Mouse (Mus musculus): ENCODE measurements around the gene Msh4.
A peak's percentile ranks its signal among the peaks of the same experiment; 100 is the strongest.

Msh4 gene

DNA sequence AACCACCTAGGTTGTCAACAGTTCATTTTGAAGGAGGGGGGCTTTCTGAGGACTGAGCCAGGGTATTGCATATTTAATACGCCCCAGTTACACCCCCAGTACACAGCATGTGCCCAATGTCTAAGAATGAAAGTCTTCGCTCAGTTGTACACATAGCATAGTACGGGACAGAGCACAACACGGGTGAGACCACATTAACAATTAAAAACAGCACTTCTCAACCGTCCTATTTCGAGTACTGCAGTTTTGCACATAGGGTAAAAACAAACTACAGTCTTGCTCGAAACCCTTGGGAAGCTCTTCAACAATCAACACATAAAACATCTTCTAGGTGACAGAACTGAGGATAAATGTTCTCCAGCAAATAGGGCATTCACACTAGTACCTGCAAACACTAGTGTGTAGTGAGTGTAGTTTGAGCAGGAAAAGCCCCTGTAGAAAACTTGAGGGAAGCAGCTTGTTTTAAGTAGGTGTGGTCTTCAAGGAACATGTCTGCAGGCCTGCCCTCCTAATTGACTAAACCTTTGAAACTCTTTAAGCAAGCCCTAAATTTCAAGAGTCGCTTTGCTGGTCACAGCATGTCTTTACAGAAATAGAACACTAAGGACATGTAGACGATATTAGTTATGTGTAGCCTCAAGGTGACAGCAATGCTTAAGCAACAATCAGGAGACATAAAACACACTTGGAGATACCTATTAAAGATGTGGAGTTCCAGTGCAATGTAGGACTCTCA lies at the start of gene Msh4:
Gene Msh4 (minus strand): TSS at position 3 of the 736 bp plus-strand sequence.
- no peak for DNase-seq (ENCODE audit: low read depth, low spot score)

DNA sequence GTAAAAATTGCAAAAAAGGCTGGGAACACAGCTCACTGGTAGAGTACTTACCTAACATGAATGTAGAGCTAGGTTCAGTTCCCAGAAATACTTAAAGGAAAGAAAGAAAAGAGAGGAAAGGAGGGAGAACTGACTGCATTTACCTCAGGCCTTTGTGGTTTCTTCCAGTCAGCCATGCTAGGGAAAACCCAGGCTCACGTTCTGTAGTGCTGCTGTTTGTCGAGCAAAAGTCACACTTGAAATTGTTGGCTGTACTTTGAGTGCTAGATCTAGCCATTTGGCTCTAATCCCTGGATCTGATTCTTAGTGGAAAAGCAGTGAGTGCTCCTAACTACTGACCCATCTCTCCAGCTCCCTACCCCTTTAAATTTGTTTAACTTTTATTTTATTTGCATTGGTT lies 42.2 kb upstream of the Msh4 start:
- DNase-seq (ENCODE audit: low read depth, low spot score), result no peak

DNA sequence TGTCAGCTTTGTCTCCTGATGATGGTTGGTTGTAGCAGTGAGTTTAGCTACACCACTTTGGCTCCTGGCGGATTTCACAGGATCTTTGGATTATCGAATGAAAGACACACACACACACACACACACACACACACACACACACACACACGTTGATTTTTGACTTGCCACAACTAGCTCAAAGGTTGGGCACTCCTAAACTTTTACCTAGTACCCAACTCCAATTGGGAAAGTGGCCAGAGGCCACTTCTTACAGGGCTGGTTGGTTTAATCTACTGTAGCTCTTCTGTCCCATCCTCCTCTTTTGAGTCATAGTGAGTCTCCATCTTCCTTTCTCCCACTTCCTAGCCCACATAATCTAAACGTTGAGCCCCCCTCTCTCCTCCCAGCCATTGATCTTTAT lies 41.3 kb upstream of the Msh4 start:
- DNase-seq (ENCODE audit: low read depth, low spot score), result no peak

DNA sequence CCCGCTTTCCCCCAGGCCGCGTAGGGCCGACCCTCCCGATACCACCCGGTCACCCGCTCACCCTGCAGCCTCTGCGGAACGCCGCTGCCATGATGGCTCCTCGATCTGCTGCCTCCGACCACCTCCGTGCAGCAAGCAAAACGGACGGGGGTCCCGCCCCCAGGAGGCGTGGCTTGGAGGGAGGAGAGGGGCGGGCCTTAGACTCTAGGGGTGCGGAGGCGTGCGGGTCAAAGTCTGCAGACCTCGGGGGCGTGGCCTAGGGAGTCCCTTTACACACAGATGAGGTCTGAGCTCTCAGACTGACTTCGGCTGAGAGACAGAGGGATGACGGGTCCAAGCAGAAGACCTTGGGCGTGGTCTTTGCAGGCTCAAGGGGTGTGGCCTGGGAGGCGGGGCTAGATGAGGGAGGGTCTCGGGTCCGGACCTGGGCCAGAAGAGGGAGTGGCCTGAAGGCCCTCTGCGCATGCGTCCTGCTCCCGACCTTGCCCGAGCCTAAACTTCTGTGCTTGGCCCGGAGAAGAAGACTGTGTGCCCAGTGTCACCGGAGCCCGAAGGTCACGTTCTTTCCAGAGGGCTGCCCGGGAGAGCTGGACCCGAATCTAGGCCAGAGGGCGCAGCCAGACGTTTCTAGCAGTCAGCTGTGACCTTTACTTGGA lies 38.5 kb upstream of the Msh4 start, which contains the start of gene Acadm:
Gene Acadm (minus strand): TSS at position 298 of the 656 bp plus-strand sequence.
- DNase-seq (ENCODE audit: low read depth, low spot score), result peak; percentile 97

DNA sequence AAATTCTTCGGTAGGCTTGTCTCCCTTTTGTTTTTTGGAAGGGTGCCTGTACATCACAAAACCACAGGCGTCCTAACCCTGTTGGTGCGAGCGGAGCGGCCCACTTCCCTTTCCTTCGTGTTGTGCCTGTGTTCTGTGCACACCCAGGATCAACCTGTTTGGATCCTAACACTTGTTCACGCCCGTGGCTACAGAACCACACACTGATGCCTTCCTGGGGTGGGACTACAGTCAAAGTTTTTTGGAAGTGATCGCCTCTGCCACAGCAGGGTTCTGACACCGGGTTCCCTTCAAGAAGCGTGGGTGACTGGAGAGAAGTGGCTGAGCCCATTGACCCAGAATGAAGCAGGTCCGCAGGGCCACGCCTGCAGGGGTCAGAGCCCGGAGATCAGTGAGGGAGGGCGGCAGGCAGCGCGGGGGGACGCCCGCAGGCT lies 38.0 kb upstream of the Msh4 start:
- peak; percentile 44 for DNase-seq (ENCODE audit: low read depth, low spot score)

DNA sequence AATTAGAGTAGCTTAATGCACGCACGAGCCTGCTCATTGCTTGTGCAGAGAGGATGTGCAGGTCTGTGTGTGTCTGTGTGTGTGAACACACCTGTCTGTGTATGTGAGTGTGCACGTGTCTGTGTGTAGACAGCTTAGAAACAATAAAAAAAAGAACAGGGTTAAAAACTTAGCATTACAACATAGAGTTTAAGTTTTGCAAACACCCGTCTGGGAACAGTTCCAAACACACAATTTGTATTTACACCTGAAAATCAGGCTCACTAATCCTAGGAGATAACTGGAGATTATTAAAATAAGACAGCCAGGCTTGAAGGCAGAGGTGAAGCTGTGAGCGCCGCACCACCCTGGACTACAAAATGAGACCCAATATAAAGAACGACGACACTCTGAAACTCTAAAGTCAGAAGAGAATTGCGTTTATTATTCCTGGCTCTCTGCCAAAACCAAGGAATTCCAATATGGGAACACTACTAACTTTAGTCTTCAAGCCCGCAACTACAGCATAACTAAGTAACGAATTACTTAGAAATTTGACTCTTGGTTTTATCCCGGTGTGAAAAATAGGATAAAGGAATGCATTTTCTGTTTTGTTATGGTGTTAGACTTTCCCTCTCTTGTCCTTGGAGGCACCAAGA lies 37.2 kb upstream of the Msh4 start:
- DNase-seq (ENCODE audit: low read depth, low spot score), result peak; percentile 12

DNA sequence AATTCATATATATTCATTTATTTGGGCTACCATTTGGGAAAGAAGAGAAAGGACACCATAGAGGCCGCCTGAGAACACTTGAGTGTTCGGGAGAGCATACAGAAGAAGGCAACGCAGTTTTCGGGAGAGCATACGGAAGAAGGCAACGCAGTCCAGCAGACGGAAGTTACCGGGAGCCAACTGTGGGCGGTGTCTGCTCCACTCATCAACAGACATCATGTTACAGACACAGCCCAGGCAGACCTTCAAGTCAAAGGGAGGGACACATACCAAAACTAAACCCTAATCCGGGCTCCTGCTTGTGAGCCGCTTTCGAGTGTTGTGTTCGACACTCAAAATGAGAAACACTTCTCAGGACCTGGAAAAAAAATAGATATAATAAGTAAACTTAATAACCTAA lies 35.7 kb upstream of the Msh4 start:
- no peak for DNase-seq (ENCODE audit: low read depth, low spot score)

DNA sequence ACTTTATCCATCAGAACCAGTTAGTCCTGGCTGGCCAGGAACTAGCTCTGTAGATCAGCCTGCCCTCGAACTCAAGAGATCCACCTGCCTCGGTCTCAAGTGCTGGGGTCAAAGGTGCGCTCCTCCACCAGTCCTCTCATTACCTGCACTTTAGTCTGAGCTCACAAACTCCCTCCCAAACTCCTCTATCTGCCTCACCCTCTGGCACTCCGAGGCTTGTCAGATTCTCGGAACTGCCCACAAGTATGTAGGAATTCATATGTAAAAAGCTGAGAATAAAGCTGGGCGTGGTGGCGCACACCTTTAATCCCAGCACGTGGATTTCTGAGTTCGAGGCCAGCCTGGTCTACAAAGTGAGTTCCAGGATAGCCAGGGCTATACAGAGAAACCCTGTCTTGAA lies 34.5 kb upstream of the Msh4 start:
- DNase-seq (ENCODE audit: low read depth, low spot score), result no peak

DNA sequence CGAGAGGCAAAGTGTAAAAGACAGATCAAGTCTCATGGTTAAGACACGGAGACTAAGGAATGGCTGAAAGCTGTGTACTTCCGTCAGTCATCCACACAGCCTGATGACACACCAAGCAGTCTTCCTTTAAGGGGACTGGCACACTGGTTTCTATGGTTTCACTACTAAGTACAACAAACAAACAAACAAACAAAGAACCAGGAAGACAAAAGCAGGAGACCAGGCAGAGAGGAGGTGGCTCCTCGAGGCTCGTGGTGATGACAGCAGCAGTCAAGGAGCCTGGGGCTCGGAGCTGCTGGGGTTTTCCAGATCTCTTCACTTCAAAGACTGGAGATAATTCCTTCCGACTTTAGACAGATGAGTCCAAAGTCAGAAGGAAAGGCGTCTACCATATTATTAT lies 34.1 kb upstream of the Msh4 start:
- no peak for DNase-seq (ENCODE audit: low read depth, low spot score)

DNA sequence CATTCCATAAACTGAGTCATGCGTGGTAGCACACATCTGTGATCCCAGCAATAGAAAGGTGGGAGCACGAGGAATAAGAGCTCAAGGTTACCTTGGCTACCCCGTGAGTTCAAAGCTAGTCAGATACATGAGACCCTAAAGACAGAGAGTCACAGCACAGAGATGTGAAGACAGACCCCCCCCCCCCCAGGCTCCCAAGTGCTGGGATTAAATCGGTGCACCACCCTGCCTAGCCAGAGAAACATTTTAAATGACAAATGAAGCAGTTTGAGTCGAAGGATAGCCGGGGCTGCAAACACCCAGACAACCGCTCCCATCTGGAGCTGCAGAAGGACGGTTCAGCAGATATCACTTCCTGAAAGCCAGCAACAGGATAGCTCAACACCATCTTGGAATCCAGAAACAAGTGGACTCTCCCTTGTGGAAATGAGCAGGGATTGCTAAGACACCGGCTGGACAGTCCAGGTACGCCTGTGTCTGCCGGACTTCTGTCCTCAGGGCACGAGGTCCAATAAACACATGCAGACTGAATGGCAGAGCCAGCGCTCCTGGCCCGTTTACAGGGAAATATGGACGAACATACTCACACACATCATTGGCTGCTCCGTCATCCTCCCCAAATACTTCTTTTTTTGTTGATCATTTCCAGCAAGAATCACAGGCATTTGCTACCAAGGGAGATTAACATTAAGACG lies 31.3 kb upstream of the Msh4 start:
- no peak for DNase-seq (ENCODE audit: low read depth, low spot score)

DNA sequence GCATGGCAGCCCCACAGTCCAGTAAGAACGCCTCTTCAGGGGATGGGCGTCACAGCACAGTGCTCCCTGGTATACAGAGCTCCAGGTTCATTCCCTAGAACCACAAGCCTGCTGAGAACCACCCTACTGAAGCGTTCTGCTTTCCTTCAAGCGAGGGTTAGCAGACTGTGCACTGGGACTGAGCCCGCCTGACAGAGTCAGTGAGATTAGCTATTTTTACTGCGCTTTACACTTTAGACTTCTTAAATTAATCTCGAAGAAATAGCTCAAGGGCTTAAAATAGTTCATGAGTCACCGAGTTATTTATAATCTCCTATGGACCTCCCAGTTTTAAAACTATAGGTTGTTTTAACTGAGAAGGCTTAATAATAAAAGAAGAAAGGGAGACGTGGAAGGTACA lies 29.9 kb upstream of the Msh4 start:
- DNase-seq (ENCODE audit: low read depth, low spot score), result peak; percentile 56

DNA sequence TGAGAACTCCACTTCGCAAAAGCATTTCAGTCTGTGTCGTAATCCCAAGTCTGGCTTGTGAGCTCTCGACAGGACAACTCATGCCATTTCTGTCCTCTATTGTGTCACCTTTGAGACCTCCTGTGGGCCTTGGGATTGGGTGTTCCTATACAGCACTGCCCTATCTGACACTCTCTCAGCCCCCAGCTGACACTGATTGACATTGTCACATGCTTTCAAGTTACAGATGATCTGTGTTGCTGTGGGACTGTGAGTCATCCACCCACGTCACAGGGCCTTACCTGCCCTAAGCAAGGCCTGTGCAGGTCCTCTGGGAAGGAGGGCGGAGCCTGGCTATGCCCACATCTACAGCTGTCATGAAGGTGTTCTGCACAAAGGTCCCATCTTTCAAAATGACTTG lies 26.5 kb upstream of the Msh4 start:
- no peak for DNase-seq (ENCODE audit: low read depth, low spot score)

DNA sequence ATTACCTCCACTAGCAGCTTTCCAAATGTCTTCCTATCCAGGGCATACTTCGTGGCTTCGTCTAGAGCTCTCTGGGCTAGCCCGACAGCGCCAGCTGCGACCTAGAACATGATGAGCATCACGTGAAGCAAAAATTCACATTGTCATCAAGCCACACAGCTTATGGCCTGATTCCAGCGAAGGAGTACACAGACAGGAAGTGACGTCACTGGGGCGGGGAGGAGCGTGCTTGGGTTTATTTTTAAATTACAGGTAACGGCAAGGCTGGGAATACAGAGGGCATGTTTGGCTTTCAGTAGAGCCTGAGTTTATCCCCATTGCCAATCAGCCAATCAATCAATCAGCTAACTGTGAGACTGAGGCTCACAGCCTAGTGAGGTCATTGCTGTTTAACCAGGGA lies 23.6 kb upstream of the Msh4 start:
- DNase-seq (ENCODE audit: low read depth, low spot score), result no peak

DNA sequence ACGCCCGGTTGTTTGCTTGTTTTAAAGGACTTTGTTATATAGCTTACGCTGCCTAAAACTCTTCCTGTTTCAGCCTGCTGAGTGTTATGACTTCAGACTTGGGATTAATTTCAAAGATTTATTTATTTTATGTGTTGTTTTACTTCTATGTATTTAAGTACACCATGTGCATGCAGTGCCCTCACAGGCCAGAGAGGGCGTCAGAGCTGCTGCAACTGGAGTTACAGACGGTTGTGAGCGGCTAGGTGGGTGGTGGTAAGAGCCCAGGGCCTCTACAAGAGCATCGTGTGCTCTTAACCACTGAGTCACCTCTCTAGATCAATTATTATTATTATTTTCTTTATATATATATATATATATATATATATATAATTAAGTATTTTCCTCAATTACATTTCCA lies 20.4 kb upstream of the Msh4 start:
- no peak for DNase-seq (ENCODE audit: low read depth, low spot score)

DNA sequence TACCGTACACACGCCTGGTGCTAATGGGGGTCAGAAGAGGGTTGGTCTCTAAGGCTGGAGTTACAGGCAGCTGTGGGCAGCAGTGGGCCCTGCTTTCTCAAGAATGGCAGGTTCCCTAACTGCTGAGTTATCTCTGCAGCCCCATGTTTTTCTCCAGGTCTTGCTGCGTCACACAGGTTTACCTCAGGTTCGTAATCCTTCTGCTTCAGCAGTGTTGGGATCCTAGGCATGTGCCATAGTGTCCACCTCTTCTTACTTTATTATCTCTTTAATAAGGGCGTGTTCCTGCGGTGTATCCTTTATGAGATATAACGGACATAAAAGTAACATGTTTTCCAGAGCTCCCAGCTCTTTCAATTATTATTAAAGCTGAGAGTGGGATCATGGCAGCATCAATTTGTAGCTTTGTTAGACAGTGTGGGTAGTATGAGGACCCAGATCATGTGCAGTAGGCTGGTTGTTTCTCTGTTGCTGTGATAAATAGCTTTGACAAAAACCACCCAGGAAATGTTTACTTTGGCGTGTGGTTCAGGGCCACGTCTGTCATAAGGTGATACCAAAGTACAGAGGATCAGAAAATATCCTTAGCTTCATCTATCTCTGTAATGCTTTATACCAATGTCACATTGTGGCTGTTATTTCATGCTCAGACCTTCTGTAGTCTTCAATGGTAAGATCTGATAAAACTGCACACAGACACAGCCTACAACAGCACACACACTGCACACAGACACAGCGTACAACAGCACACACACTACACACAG lies 15.4 kb upstream of the Msh4 start:
- no peak for DNase-seq (ENCODE audit: low read depth, low spot score)

DNA sequence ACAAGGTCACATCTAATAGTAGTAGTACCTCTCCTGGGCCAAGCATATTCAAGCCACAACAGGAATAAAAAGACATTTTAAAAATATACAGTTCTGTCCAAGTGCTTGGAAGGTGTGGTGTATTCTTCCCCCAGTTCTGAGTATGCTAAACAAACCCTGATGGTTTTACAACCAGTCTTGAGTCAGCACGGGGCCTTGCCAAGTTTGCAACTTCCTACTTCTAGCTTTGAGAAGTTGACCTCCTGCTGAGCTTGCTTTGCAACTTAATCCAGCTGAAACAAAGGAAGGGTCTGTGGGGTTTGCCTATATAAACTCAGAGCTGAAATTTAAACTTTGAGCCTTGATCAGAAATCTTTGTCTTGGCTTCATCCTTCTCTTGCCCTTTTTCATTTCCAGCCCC lies 11.3 kb upstream of the Msh4 start:
- peak; percentile 41 for DNase-seq (ENCODE audit: low read depth, low spot score)

DNA sequence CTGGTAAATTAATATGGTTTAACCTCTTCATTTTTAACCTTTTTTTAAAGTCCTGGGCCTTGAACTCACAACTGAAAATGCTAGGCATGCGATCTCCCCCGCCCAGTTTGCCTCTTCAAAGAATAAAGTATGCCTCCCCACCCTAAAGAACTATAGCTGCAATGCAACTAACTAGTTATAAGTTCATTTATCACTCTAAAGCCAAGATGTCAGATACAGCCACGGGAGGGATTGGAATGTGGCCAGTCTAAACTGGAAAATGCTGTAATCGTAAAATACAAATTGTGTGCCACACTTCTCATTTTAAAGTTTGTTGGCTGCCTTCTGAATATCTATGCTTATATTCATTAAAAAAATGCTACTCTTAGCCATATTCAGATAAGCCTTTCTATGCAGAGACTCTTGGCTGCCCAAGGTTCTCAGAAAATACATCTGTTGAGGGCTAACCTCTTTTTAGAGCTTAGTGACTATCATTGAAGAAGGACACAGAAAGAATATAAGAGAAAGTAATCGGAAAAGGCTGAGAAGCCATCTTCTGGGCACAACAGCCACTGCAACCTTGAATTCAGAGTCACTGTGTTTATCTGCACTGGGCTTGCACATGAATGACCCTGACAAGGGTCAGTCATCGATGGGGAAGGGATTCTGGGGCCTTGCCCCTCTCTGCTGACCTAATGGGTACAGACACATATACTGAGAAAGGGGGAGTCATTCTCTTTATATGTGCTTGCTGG lies 7.7 kb upstream of the Msh4 start:
- DNase-seq (ENCODE audit: low read depth, low spot score), result peak; percentile 15

DNA sequence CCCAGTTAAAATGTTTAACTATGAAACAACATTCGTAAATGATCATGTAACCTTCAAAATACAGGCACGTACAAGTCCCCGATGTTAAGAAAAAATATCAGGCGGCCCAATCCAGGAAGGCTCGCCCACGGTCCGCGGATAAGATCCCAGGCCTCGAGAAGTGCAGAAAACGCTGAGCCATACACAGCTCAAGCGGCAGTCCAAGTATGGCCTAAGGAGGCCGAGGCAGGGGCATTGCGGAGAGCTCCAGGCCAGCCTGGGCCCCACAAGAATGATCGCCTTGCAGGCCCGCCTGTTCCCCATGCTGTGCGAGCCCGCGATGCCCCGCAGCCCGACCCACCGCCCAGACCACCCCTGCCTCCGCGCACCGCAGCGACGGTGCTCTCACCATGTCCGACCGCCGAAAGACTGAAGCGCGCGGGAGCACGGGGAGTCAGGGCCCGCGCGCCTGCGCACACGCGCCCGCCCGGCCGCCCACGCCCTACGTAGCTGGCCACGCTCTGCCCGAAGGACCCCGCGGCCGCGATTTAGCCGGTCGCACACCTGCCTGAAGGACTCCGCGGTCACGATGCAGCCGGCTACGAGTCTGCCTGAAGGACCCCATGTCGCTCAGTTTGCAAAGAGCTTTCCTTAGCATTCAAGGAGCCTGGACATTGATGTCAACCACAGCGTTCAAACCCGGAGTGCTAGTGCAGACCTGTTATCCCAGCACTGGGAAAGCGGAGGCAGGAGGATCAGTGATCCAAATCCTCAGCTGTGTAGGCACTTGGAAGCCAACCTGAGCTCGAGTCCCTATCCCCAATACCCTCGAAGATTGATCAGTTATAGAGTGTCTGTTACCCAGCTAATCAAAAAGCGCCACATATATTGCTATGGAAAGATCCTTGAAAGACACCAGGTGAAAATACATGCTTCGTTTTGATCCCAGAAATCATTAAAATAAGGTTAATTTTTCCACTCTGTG lies 6.9 kb upstream of the Msh4 start, which contains the start of gene Rabggtb:
Gene Rabggtb (minus strand): TSS at position 464 of the 964 bp plus-strand sequence.
- DNase-seq (ENCODE audit: low read depth, low spot score), result peak; percentile 98

DNA sequence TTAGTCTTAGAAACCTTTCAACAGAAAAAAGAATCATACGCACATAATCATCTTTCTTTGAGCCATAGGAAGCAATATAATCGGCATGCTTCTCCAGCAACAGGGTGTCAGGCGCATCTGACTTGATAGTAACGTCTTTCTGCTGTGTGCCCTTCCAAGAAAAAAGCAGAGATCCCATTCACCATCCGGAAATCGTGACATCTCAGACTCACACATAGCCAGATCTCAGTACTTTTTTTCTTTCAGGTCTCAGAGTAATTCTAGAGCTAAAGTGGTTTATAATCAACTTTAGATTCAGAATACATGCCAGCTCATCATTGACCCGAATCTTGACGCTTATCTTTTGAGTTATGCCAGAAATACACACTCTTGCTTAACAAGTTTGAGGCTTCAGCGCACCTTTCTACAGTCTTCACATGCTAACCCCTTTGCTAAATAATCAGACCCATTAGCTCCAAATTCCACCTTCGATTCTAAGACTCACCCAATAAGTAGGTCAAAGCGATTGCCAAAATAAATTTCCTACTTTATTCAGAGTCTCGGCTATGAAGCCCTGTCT lies 6.0 kb upstream of the Msh4 start:
- peak; percentile 18 for DNase-seq (ENCODE audit: low read depth, low spot score)

Data from brain, adult 2 months (tissue).